Mouse (Mus musculus): ENCODE results near the gene Hist1h2bg.
"Not testable (repeated sequence)": the region's sequence is repeated elsewhere in the genome, so short reads cannot be mapped to it uniquely, and the experiment has no call there.

Gene Hist1h2bg

DNA sequence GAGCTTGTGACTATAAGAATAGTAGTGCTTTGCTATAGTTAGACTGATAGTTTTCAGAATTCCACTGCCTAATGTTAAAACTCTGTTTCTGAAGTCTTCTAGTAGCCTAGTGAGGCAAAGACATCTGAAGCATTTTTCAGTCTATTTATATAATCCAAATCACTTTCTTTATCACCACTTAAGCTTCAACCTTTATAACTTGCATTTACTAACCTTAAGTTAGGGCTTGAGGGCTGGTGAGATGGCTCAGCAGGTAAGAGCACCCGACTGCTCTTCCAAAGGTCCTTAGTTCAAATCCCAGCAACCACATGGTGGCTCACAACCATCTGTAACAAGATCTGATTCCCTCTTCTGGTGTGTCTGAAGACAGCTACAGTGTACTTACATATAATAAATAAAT, 31.4 kb upstream of the Hist1h2bg start:
- not testable (repeated sequence) for DNase-seq (ENCODE audit: low spot score)

DNA sequence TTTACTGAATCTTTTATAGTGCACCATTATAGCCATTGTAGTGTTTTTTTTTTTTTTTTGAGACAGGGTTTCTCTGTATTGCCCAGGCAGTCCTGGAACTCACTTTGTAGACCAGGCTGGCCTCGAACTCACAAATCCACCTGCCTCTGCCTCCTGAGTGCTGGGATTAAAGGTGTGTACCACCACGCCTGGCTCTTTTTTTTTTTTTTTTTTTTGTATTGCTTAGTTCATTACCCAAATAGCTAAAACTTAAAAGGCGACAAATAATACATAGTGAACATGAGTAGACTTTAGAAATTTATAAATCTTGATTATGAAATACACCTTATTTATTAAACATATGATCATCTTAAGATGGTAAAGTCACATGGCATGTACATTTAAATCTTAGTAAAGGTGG, 29.7 kb upstream of the Hist1h2bg start:
- DNase-seq (ENCODE audit: low spot score): no peak

DNA sequence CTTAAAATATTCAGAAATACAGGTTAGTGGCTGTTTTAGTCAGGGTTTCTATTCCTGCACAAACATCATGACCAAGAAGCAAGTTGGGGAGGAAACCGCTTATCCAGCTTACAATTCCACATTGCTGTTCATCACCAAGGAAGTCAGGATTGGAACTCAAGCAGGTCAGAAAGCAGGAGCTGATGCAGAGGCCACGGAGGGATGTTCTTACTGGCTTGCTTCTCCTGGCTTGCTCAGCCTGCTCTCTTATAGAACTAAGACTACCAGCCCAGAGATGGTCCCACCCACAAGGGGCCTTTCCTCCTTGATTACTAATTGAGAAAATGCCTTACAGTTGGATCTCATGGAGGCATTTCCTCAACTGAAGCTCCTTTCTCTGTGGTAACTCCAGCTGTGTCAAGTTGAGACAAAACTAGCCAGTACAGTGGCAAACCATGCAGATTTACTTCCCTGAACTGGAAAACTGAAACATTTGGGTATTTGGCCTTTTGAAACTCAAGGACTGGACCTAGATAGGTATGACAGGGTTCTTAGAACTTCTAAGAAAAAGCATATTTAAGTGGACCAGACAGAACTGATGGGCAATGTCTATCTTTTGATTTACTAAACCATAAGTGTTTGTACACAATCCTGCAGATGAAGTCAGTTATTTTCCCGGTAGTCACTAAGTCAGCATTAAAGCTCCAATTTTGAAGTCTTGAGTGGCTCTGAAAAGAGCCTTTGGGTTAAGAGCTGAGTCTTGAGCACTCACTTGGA, 28.8 kb upstream of the Hist1h2bg start:
- DNase-seq (ENCODE audit: low spot score): not testable (repeated sequence)

DNA sequence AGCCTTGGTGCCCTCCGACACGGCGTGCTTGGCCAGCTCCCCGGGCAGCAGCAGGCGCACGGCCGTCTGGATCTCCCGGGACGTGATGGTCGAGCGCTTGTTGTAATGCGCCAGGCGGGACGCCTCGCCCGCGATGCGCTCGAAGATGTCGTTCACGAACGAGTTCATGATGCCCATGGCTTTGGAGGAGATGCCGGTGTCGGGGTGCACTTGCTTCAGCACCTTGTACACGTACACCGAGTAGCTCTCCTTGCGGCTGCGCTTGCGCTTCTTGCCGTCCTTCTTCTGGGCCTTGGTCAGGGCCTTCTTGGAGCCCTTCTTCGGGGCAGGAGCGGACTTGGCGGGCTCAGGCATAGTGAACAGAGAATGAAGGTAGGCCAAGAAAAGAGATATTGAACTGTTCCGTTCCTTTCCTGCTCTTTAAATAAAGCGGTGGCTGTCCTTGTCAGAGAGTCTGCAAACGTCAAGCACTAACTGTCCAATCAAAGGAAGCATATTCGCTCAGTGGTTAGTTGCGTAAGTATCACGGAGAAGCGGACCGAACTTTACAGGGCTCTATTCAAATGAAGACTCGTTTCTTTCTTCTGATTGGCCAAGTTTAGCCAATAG, 28.1 kb upstream of the Hist1h2bg start, which contains the start of gene Hist1h2bh:
Hist1h2bh (minus strand) TSS at position 394 of the 609 bp plus-strand sequence.
- DNase-seq (ENCODE audit: low spot score): peak; percentile 73

DNA sequence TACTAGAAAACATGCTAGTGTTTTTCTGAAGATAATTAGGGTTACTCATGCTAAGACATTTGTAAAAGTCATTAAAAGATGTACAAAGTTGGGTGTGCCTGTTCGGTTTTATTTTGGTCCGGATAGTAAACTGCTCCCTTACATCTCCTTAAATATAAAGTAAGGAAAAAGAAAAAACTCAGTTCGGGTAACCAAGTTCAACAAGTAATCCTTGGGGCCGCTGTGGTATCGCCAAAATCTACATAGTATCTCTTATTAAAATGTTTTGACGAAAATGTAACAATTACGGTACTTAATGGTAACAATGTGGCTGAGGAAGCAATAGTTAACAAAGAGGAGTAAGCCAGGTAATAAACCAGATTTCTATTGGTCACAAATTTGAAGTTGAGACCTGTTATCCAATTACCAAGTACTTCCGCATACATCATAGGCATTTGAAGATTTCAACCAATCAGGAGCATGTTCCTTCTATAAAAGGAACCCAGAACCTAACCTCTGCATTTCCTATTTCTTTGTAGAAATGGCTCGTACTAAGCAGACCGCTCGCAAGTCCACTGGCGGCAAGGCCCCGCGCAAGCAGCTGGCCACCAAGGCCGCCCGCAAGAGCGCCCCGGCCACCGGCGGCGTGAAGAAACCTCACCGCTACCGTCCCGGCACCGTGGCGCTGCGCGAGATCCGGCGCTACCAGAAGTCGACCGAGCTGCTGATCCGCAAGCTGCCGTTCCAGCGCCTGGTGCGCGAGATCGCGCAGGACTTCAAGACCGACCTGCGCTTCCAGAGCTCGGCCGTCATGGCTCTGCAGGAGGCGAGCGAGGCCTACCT, 27.0 kb upstream of the Hist1h2bg start, which contains the start of gene Hist1h3f:
Hist1h3f (plus strand) TSS at position 88 of the 822 bp plus-strand sequence.
- DNase-seq (ENCODE audit: low spot score): peak; percentile 55

DNA sequence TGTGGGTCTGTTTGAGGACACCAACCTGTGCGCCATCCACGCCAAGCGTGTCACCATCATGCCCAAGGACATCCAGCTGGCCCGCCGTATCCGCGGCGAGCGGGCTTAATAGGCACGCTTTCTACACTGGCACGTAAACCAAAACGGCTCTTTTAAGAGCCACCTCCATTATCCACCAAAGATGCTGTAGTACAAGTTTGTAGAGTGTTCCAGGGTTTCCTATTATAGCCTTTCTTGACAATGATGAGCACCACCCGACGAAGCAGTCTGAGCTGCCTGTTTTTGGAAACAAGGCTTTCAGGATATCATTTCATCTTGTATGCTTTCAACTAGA, 26.4 kb upstream of the Hist1h2bg start:
- DNase-seq (ENCODE audit: low spot score): not testable (repeated sequence)

DNA sequence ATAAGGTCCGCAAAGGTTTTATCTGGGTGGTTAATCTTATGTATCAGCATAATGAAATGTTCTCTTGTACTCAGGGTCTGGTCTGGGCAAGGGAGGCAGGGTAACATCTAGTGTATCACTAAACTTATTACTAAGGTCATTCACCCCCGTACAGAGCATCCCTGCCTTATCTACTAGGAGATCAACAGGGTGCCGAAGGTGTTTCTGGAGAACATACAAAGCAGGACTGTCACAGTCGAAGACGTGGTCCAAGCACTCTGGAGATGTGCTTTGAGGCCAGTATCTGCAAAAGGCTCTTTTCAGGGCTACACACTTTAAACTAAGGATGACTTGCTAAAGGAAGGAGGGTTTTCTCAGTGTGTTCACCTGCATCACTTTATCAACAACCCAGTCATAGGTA, 24.5 kb upstream of the Hist1h2bg start:
- DNase-seq (ENCODE audit: low spot score): no peak

DNA sequence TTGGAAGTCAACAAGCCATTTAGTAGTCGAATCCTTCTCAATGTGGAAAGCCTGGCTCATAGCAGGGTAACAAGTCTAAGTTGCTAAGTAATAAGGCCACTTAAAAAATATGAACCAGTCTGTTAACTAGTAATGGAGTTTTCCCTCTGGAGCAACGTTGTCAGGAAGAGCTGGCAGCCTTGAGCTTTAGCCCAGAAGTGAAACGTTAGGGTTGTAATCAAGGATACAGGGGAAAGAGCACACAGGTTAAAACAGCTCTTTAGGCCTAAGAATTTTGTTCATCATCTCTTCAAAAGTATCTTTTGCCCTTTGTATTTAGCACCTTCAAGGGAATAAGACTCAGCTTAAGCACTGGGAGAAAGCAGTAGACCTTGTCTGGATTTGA, 20.4 kb upstream of the Hist1h2bg start:
- DNase-seq (ENCODE audit: low spot score): no peak

DNA sequence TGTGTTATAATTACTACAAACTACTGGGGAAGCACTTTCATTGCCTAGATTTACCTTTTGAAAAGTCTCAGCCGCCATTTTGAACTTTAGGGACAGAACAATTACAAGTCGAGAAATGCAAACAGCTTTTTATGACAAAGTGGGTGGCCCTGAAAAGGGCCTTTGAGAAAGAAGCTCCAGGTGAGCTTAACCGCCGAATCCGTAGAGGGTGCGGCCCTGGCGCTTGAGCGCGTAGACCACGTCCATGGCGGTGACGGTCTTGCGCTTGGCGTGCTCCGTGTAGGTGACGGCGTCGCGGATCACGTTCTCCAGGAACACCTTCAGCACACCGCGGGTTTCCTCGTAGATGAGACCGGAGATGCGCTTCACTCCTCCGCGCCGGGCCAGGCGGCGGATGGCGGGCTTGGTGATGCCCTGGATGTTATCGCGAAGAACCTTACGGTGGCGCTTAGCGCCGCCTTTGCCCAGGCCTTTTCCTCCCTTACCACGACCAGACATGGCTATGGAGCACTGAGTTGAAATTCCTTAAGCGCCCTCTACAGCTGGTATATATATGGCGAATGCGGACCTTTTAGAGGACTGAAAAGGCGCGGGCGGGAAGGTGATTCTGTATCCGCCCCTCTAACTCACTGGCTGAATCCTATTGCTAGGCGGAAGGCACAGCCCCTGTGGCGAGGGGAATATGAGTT, 19.9 kb upstream of the Hist1h2bg start, which contains the start of gene Hist1h4f:
Hist1h4f (minus strand) TSS at position 503 of the 689 bp plus-strand sequence.
- DNase-seq (ENCODE audit: low spot score): peak; percentile 82

DNA sequence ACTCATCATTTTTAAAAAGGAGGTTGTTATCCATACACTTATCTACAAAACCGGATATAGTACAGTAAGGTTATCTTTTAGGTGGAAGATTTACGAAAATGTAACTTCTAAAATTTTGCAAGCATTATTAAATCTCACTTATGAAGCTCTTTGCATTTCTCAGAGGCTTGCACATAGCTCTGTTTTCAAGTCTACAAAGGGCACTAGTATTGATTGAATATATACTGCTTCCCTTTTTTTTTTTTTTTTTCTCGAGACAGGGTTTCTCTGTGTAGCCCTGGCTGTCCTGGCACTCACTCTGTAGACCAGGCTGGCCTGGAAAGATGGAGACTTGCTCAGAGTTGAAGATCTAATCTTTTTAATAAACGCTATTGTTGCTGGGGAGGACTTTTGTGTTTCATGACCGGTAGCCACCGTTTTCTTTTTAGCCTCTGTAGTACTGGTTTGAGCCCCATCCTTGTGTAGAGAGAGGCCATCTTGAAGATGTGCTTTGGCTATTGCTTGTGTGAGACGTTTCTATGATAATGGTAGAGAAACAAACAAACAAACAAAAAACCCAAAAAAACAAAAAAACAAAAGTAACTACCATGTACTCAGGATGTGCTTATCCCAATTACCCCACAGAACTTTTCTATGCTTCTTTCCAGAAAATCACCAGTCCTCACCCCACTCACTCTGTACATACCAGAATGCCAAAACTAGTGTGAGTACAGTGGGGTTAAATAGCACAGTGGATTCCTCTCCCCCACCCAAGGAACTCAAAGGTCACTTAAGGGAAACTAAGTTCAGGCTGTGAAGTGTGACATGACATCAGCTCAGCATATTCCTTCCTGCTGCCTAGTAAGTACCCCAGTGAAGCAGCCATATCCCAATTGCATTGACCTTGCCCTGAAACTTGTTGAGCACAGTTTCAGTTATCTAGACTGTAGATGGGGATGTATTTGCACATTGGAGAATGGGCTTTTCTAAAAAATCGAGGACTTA, 19.0 kb upstream of the Hist1h2bg start:
- DNase-seq (ENCODE audit: low spot score): no peak

DNA sequence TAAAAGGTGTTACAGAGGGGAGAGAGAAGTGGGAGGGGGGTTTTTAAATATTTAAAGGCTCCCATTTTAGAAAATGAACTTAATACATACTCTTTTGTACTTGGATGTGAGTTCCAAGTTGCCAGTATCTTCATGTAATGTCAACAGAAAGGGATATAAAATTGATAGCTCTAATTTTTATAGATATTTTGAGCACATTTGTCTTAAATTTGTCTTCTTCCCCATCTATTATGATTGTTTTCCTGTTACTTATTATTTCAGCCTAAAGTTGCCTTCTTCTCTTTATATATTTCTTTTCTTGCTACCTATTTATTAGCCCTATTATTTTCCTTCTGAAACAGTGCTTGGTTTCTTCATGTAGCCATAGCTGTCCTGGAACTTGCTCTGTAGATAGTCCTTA, 18.2 kb upstream of the Hist1h2bg start, which contains the start of gene Hist1h1d:
Hist1h1d (plus strand) TSS at position 301 of the 400 bp plus-strand sequence.
- no peak for DNase-seq (ENCODE audit: low spot score)

DNA sequence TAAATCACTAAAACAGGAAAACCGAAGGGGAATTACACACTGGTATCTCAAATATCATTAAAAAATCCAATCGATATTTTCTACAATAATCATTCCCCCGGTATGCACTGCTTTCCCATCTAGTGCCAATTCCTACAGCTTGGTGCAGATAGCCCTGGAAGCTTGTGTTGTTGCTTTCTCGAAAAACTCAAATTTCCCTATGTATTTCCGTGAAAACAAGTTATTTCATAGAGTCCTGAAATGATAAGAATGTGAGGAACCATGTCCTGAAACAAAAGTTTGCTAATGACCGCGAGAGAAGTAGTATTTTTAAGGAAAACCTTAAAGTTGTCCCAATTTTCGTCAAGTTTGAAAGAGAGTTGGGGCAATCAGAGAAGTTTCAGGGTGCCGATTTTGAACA, 16.8 kb upstream of the Hist1h2bg start:
- DNase-seq (ENCODE audit: low spot score): no peak

DNA sequence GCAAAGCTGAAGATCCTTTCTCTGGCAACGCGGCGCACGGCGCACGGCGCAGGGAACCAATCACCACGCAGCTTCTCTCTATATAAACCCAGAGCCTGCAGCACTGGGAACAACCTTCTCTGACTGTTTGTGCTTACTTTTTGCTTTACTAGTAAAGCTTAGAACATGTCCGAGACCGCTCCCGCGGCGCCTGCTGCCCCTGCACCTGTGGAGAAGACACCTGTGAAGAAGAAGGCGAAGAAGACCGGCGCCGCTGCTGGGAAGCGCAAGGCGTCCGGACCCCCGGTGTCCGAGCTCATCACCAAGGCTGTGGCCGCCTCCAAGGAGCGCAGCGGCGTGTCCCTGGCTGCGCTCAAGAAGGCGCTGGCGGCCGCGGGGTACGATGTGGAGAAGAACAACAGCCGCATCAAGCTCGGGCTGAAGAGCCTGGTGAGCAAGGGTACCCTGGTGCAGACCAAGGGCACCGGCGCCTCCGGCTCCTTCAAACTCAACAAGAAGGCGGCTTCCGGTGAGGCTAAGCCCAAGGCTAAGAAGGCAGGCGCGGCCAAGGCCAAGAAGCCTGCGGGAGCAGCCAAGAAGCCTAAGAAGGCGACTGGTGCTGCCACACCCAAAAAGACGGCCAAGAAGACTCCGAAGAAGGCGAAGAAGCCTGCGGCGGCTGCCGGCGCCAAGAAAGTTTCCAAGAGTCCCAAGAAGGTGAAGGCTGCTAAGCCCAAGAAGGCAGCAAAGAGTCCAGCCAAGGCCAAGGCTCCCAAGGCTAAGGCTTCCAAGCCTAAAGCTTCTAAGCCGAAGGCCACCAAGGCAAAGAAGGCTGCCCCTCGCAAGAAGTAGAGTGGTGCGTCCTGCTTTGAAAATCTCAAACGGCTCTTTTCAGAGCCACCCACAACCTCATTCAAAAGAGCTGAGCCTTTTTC, 16.0 kb upstream of the Hist1h2bg start:
- DNase-seq (ENCODE audit: low spot score): peak; percentile 72

DNA sequence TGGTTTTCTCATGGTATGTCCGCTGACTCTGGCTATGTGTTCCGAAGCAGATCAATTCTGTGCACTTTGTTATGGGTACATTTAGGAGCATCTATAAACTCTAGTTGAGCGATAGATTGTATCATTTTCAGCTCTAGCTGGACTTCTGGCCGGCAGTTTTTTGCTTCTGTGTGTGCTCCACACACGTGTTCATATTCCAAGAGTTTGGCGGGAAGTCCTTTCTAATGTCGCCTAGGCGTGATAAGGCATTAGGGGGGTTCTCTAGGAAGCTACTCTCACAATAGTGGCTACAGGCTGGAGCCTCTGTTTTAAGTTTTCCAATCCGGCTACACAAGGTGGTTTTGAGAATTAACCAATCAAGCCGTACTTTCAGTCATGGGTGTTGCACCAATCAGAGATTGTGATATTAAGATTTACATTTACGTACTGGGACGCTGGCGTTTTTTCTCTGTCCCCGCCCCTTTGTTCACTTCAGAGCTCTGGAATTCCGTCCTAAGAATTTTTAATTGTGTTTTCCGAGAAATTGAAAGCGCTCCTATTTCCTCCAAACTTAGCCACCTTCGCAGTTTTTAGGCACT, 15.3 kb upstream of the Hist1h2bg start:
- DNase-seq (ENCODE audit: low spot score): peak; percentile 56

DNA sequence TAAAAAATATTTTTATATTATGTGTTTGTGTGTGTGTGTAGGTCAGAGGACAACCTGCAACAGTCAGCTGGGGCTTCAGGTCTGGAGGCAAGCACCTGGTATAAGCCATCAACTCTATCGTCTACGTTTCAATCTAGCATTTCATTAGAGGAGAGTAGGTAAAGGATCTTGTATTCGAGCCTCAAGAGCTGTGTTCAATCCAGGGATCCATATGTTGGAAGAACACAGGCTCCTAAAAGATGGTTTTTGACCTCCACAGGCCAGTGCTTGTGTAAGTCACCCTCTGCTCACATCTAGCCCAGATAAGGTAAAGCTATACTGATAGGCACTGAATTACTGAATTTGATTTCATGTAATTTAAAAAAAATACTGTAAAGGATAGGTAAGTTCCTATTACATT, 14.3 kb upstream of the Hist1h2bg start:
- no peak for DNase-seq (ENCODE audit: low spot score)

DNA sequence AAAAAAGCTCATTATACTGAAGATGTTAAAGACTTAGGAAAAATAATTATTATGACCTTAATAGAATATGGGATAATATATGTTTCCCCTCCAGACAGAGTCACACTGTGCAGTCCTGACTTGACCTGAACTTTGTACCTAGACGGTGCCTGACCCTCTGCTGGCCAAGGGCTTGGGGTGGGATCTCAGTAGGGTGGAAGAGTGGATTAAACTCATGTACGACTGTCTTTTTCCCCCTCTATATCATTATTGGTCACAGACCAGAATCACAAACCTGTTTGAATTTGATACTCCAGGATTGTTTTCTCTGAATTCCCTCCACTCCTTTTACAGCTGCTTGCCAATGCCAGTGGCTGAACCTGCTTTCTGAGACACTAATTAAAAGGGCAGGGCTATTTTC, 10.5 kb upstream of the Hist1h2bg start:
- not testable (repeated sequence) for DNase-seq (ENCODE audit: low spot score)

DNA sequence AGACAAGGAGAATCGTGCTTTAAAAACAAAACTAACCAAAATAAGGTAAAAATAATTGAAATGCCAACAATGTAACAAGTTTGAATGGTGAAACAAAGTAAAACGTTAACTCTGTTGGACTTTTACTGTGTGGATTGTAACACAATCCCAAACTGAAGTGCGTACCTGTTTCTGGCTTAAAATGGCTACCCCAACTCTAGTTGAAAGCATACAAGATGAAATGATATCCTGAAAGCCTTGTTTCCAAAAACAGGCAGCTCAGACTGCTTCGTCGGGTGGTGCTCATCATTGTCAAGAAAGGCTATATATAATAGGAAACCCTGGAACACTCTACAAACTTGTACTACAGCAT, 9.7 kb upstream of the Hist1h2bg start:
- DNase-seq (ENCODE audit: low spot score): not testable (repeated sequence)

DNA sequence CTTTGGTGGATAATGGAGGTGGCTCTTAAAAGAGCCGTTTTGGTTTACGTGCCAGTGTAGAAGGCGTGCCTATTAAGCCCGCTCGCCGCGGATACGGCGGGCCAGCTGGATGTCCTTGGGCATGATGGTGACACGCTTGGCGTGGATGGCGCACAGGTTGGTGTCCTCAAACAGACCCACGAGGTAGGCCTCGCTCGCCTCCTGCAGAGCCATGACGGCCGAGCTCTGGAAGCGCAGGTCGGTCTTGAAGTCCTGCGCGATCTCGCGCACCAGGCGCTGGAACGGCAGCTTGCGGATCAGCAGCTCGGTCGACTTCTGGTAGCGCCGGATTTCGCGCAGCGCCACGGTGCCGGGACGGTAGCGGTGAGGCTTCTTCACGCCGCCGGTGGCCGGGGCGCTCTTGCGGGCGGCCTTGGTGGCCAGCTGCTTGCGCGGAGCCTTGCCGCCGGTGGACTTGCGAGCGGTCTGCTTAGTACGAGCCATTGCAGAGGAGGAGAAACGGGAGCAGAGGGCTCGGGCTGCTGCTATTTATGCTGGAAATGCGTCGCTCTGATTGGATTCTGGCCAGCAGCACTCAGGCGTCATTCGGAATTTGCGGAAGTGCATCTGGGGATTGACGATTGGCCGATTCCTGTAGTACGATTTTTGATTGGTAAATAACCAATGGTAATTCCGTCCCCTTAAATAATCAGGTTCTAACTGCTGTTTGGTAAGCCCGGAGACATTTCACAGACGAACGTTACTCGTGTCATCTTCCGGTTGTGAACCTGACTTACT, 9.1 kb upstream of the Hist1h2bg start, which contains the start of gene Hist1h3e:
Hist1h3e (minus strand) TSS at position 487 of the 777 bp plus-strand sequence.
- DNase-seq (ENCODE audit: low spot score): peak; percentile 90
